Mouse (Mus musculus): ENCODE measurements around the gene Pdgfd. TPM values are rescaled to one million over a fixed set of nuclear protein-coding genes. Genes with fewer than 3 reads are reported as not detected.

Gene Pdgfd
- under 1 TPM; 0.11 TPM for total RNA-seq (2023)

DNA sequence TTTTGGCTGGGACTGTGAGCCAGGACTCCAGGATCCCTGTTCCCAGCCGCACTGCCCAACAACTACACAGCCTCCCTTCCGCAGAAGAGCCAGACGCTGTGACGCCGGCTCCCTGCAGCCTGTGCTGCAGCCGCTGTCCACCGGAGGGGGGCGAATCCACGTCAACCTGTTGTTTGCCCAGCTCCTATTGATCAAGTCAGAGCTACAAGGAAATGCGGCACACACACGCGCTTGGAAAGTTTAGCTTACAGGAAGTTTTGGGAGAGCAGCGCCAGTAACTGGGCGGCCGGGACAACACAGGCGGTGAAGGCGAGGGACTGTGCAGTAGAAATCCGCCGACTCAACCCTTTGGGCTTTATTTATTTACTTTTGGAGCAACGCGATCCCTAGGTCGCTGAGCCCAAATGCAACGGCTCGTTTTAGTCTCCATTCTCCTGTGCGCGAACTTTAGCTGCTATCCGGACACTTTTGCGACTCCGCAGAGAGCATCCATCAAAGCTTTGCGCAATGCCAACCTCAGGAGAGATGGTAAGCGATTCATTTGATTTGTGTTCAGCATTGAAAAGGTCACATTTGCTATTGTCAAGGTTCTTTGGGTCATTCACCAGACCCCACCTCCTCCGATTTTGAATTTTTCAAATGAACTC is at the start of gene Pdgfd:
TSS of gene Pdgfd (plus strand) at position 194 of the 647 bp plus-strand sequence.

DNA sequence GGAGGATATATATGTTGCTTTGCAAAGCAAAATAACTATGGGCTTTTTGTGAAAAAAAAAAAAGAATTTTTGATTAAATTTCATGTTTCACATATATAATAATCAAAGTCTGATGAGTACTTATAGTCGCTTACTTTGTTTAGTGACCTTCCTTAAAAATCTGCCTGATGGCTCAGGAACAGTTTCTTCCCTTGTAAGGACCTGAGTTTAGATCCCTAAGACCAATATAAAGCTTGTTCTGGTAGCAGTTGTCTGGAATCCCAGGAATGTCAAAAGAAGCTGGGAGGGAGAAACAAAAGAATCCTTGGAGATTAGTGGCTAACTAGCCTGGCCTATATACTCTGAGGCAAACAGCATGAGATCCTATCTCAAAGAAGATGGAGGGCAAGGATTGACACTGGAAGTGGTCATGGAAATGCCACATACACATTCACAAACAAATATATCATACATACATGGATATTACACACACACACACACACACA is 101.5 kb downstream of the Pdgfd start, which contains the start of gene Ddi1:
TSS of gene Ddi1 (minus strand) at position 51 of the 485 bp plus-strand sequence.

Other genes starting within 250 kb of the Pdgfd start
- not detected for gene Ddi1, start 101.3 kb downstream of the Pdgfd start, total RNA-seq (2023)

All from neutrophil, adult 59 days (primary cell).